Mouse (Mus musculus) cerebellum, adult 18-20 months (tissue): Measurements from ENCODE around the gene Sash1.

Experiments used
- DNase-seq, 2 experiments: peaks; one replicate each; pipeline ENCODE4 v3.0.0; 2021

Sash1 gene

GRCm38 (mm10) chr10:8787221-8787620, 98.6 kb downstream of the Sash1 start:
- DNase-seq, result no peak

- DNase-seq, result no peak
These were observed 100.3 kb downstream of the Sash1 start for GRCm38 (mm10) chr10:8785451-8786145.

- no peak for DNase-seq
These were observed 103.9 kb downstream of the Sash1 start for GRCm38 (mm10) chr10:8781876-8782372.

GRCm38 (mm10) chr10:8779842-8780241, 106.0 kb downstream of the Sash1 start:
- no peak for DNase-seq

GRCm38 (mm10) chr10:8778845-8779244, 107.0 kb downstream of the Sash1 start:
- no peak for DNase-seq

GRCm38 (mm10) chr10:8777552-8778253, 108.2 kb downstream of the Sash1 start:
- no peak for DNase-seq

- DNase-seq, result no peak
These were observed 109.1 kb downstream of the Sash1 start for GRCm38 (mm10) chr10:8776791-8777190.

- DNase-seq, result no peak
These were observed 110.1 kb downstream of the Sash1 start for GRCm38 (mm10) chr10:8775794-8776193.

GRCm38 (mm10) chr10:8772464-8773209, 113.2 kb downstream of the Sash1 start:
- DNase-seq, result no peak

- DNase-seq, result no peak
These were observed 114.8 kb downstream of the Sash1 start for GRCm38 (mm10) chr10:8770931-8771653.

GRCm38 (mm10) chr10:8768654-8769053, 117.2 kb downstream of the Sash1 start:
- DNase-seq, result no peak

GRCm38 (mm10) chr10:8767381-8767780, 118.5 kb downstream of the Sash1 start:
- no peak for DNase-seq

GRCm38 (mm10) chr10:8765922-8766522, 119.8 kb downstream of the Sash1 start:
- peak in 1 of 2 experiments; percentile 19 for DNase-seq

GRCm38 (mm10) chr10:8762771-8763170, 123.1 kb downstream of the Sash1 start:
- no peak for DNase-seq

GRCm38 (mm10) chr10:8762209-8762701, 123.6 kb downstream of the Sash1 start:
- DNase-seq, result no peak

- DNase-seq, result no peak
These were observed 124.2 kb downstream of the Sash1 start for GRCm38 (mm10) chr10:8761656-8762055.

- DNase-seq, result no peak
These were observed 125.3 kb downstream of the Sash1 start for GRCm38 (mm10) chr10:8760598-8760997.

- DNase-seq, result no peak
These were observed 126.6 kb downstream of the Sash1 start for GRCm38 (mm10) chr10:8759228-8759627.

GRCm38 (mm10) chr10:8757429-8757931, 128.4 kb downstream of the Sash1 start:
- DNase-seq, result no peak

GRCm38 (mm10) chr10:8756604-8757354, 129.1 kb downstream of the Sash1 start:
- no peak for DNase-seq

- no peak for DNase-seq
These were observed 132.5 kb downstream of the Sash1 start for GRCm38 (mm10) chr10:8753377-8753776.
